In genomic region chr19:7117653-7118307, GRCm38 (mm10) we compare ENCODE assay signal across 9 mouse cellular contexts. TPM values are rescaled to one million over a fixed set of nuclear protein-coding genes. Genes with fewer than 3 reads are reported as not detected.
DNase-seq lines count a peak whose midpoint lies in the region; ATAC-seq lines count a peak whose summit lies in the region.
"Had no signal": no experiment of that assay in that cellular context is flagged by ENCODE, and none has a peak within 500 bp of the region (broad histone marks: within the 10 kb centered on the region; RNA-seq: fewer than 3 reads in every experiment).

No protein-coding gene starts in this region.

- DNase-seq in heart, postnatal 10 days, result no peak
- peak; percentile 26 for DNase-seq in CD4-positive helper T cell, adult 2 months (ENCODE audit: low read depth, low spot score)
- no peak for DNase-seq in ovary, postnatal 14 days (ENCODE audit: low spot score)
- no peak for DNase-seq in left cerebral cortex, adult 11 months (ENCODE audit: low spot score)
- DNase-seq in frontal cortex, adult 2 months (ENCODE audit: extremely low spot score in 1 of 2, low spot score in 1 of 2), result no peak
- DNase-seq: adrenal gland, postnatal 25 days had no signal

- peak overlapping the region; percentile 67 for H3K9ac ChIP-seq in heart, embryonic 13.5 days

- intact Hi-C loops in heart, postnatal 10 days (cut with DNase I), result no loop called here

- H3K36me3 ChIP-seq in heart, embryonic 13.5 days, result no peaks in the 10 kb centered on the region
- H3K36me3 ChIP-seq in erythroblast, embryonic 14.5 days (ENCODE audit: control insufficient read depth), result no peaks in the 10 kb centered on the region; the same call in 1 of the 2 replicates

- ATAC-seq in heart, embryonic 13.5 days (ENCODE audit: extremely low read depth, insufficient number of reproducible peaks, low FRiP score, low TSS enrichment), result no peak
- peak; percentile 55 for ATAC-seq in megakaryocyte-erythroid progenitor cell, adult 5-6 weeks (replicated peaks; ENCODE audit: low FRiP score, low TSS enrichment, poor library complexity, severe bottlenecking)

- peaks cover 64% of the 10 kb centered on the region for H3K4me1 ChIP-seq in heart, embryonic 13.5 days
- peaks cover 83% of the 10 kb centered on the region for H3K4me1 ChIP-seq in erythroblast, embryonic 14.5 days (ENCODE audit: control insufficient read depth)

- peak overlapping the region; percentile 54 for H3K27ac ChIP-seq in heart, embryonic 13.5 days (replicated peaks)

- H3K4me2 ChIP-seq in heart, embryonic 13.5 days, result peak overlapping the region; percentile 16; the same call in 1 of the 2 replicates

- 33% methylated on average over 8 of the region's 8 CpGs for WGBS in heart, embryonic 13.5 days

- no peak overlapping the region for H3K4me3 ChIP-seq in heart, embryonic 13.5 days
- H3K4me3 ChIP-seq in erythroblast, embryonic 14.5 days (replicated peaks), result peak overlapping the region; percentile 49

- 0 out of 2 replicates have a peak, but pooled peaks cover 8% of the 10 kb centered on the region for H3K27me3 ChIP-seq in heart, embryonic 13.5 days (replicated peaks)
- H3K27me3 ChIP-seq in erythroblast, embryonic 14.5 days (ENCODE audit: control insufficient read depth), result no peaks in the 10 kb centered on the region

- no peaks in the 10 kb centered on the region for H3K9me3 ChIP-seq in heart, embryonic 13.5 days
- H3K9me3 ChIP-seq in erythroblast, embryonic 14.5 days (ENCODE audit: control insufficient read depth, low read length), result no peaks in the 10 kb centered on the region

RNA-seq across cellular contexts. Expression of gene Flrt1, which starts 12.3 kb away (rescaled TPM):
- 1.1 and 1.4 TPM in 2 replicates for polyA plus RNA-seq in heart, embryonic 13.5 days (2015; fragmentation: Nextera tagmentation; extraction: Ambion mirVana)
- 1 to 10 TPM; 1.2 to 1.3 TPM for total RNA-seq in heart, postnatal 10 days (2021)
- 0.01 TPM in 1 of 2 replicates, not detected in the other for polyA plus RNA-seq in erythroblast, embryonic 14.5 days (2012)
- total RNA-seq in megakaryocyte-erythroid progenitor cell, adult 5-6 weeks (2014; fragmentation: Nextera tagmentation), result not detected in 2 replicates
- not detected in 2 replicates for total RNA-seq in megakaryocyte-erythroid progenitor cell, adult 5-6 weeks (2017)
- polyA plus RNA-seq in frontal cortex, adult 2 months (2012; rRNA removed), result 8.1 TPM in 2 replicates
